Mouse (Mus musculus) stomach, postnatal 0 days (tissue): Measurements from ENCODE around the gene Rnf187.

Experiments
- CTCF ChIP-seq: IDR thresholded peaks from 2 replicates; pipeline ENCODE4 v1.5.1; 2016; ENCODE audit warnings: antibody characterized with exemption, low read depth, mild to moderate bottlenecking, moderate library complexity
- EP300 ChIP-seq: optimal IDR thresholded peaks from 2 replicates; pipeline ENCODE3; 2016; ENCODE audit warnings: antibody characterized with exemption

DNA sequence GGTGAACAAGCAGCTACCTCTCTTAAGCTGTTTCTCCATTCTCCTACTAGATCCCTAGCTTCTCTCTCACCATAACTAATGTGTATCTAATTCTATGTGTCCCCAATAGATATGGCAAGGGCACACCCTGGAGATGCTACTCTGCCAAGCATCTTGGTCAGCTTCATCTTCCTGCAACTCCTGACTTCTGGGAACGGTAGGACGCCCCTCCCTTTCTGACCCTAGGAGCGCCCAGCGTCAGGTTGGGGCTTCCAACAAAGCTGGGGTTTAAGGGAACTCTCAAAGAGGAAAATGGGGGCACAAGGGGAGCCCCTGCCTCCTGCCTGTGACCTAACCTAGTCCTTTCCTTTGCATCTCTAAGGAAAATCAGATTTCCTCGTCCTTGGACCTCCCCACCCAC is 20.0 kb downstream of the Rnf187 start:
- no peak for TF ChIP-seq CTCF
- TF ChIP-seq EP300, result no peak
